Mouse (Mus musculus) ES-Bruce4 (cell line): Measurements from ENCODE around the gene Pick1. TPM values are rescaled to one million over a fixed set of nuclear protein-coding genes. Genes with fewer than 3 reads are reported as not detected.

ENCODE experiments used
- H3K27ac ChIP-seq: 2 replicates; pipeline ENCODE4 v1.5.1; 2012; ENCODE audit warnings: low read length, inconsistent platforms; ENCODE audit not compliant: insufficient read depth
- H3K27me3 ChIP-seq: 2 replicates; pipeline ENCODE4 v1.6.1; 2012; ENCODE audit warnings: mild to moderate bottlenecking, low read length, inconsistent platforms; ENCODE audit not compliant: control insufficient read depth, poor library complexity, insufficient read depth, severe bottlenecking
- H3K36me3 ChIP-seq: 2 replicates; pipeline ENCODE4 v1.6.1; 2012; ENCODE audit warnings: inconsistent platforms, mild to moderate bottlenecking, low read length, moderate library complexity; ENCODE audit not compliant: control insufficient read depth, poor library complexity, insufficient read depth, severe bottlenecking
- H3K4me1 ChIP-seq: one replicate; pipeline ENCODE4 v1.8.1; 2011; ENCODE audit warnings: low read length; ENCODE audit not compliant: control insufficient read depth, insufficient read depth
- H3K4me3 ChIP-seq: 2 replicates; pipeline ENCODE4 v1.5.1; 2011; ENCODE audit warnings: low read depth, mild to moderate bottlenecking, low read length
- H3K9ac ChIP-seq: 2 replicates; pipeline ENCODE4 v1.6.1; 2012; ENCODE audit warnings: low read depth, mild to moderate bottlenecking, inconsistent platforms; ENCODE audit not compliant: poor library complexity, severe bottlenecking
- H3K9me3 ChIP-seq: replicated peaks from 2 replicates; pipeline ENCODE4 v1.6.1; 2012; ENCODE audit warnings: mild to moderate bottlenecking, low read length, inconsistent platforms; ENCODE audit not compliant: control insufficient read depth, poor library complexity, insufficient read depth, severe bottlenecking
- CTCF ChIP-seq: IDR thresholded peaks from one replicate; pipeline ENCODE4 v1.8.1; 2011; ENCODE audit warnings: low read depth, low read length
- EP300 ChIP-seq: IDR thresholded peaks from 2 replicates; pipeline ENCODE4 v1.6.1; 2011; ENCODE audit warnings: low read depth, low read length; ENCODE audit not compliant: insufficient read depth
- POLR2A ChIP-seq: IDR thresholded peaks from one replicate; pipeline ENCODE4 v1.8.1; 2011; ENCODE audit warnings: low read length; ENCODE audit not compliant: insufficient read depth
- polyA plus RNA-seq: library from polyadenylated mRNA; stranded (reverse); fragments of >200 nt; gene quantifications from 2 replicates; pipeline ENCODE4 v1.2.4, GENCODE M21; 2011; ENCODE audit warnings: low read depth; ENCODE audit not compliant: missing spikeins, insufficient read depth, insufficient read length

Pick1 gene
- polyA plus RNA-seq, 1 experiment = 47.8 TPM

DNA sequence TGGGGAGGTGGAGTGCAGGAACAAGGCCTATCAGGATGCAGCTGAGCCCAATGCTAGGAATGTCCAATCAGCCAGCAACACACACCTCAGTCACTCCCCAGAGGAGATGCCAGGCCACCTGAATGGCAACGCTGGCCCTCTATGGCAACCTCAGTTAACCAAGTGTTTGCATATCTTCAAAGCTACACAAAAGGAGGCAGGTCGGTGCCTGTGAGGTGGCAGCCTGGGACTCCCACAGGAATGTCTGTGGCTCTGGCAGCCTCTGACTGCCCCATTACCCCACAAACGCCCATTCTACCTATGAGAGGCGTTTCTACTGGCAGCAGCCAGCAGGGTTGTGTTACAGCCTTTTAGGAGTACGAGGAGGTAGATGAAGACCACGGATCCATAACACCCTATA, 69.6 kb downstream of the Pick1 start:
- H3K27ac ChIP-seq = no peak overlapping the region
- H3K9ac ChIP-seq = no peak overlapping the region
- no peak for TF ChIP-seq CTCF
- TF ChIP-seq POLR2A = no peak
- no peak for TF ChIP-seq EP300

More for the DNA sequence above, 69.6 kb downstream of the Pick1 start:
- no peaks in the 10 kb centered on the region for H3K27me3 ChIP-seq
- no peaks in the 10 kb centered on the region for H3K9me3 ChIP-seq
- H3K36me3 ChIP-seq = no peaks in the 10 kb centered on the region; the same call in none of the 2 replicates
- no peaks in the 10 kb centered on the region for H3K4me1 ChIP-seq
- no peak overlapping the region for H3K4me3 ChIP-seq

Other genes with a start within 250 kb of the Pick1 start
- gene H1f0, start 200.7 kb upstream of the Pick1 start, polyA plus RNA-seq = 59.8 TPM in 2 replicates
- gene Galr3, start 187.3 kb upstream of the Pick1 start, polyA plus RNA-seq = not detected in 2 replicates
- 16.6 and 18.2 TPM in 2 replicates for gene Ankrd54, start 166.3 kb upstream of the Pick1 start, polyA plus RNA-seq
- gene Eif3l, start 154.0 kb upstream of the Pick1 start, polyA plus RNA-seq = 598 and 608 TPM in 2 replicates
- 12.4 and 13.4 TPM in 2 replicates for gene Micall1, start 120.3 kb upstream of the Pick1 start, polyA plus RNA-seq
- 162 and 166 TPM in 2 replicates for gene Polr2f, start 88.2 kb upstream of the Pick1 start, polyA plus RNA-seq
- 1.4 TPM in 2 replicates for gene 1700088E04Rik, start 87.9 kb upstream of the Pick1 start, polyA plus RNA-seq
- 0.43 and 1.4 TPM in 2 replicates for gene Sox10, start 63.9 kb upstream of the Pick1 start, polyA plus RNA-seq
- 1.0 TPM in 2 replicates for gene Gm49486, start 218 bp downstream of the Pick1 start, polyA plus RNA-seq
- gene Slc16a8, start 25.6 kb downstream of the Pick1 start, polyA plus RNA-seq = not detected in 2 replicates
- gene Baiap2l2, start 56.4 kb downstream of the Pick1 start, polyA plus RNA-seq = 0.69 and 1.8 TPM in 2 replicates
- gene Pla2g6, start 99.2 kb downstream of the Pick1 start, polyA plus RNA-seq = 40.2 and 40.6 TPM in 2 replicates
- 12.3 and 14.5 TPM in 2 replicates for gene Maff, start 117.4 kb downstream of the Pick1 start, polyA plus RNA-seq
- gene Tmem184b, start 174.4 kb downstream of the Pick1 start, polyA plus RNA-seq = 50.7 and 59.6 TPM in 2 replicates
- 113 and 116 TPM in 2 replicates for gene Csnk1e, start 226.4 kb downstream of the Pick1 start, polyA plus RNA-seq